ENCODE assay signal across 9 mouse cellular contexts in the genomic region with DNA sequence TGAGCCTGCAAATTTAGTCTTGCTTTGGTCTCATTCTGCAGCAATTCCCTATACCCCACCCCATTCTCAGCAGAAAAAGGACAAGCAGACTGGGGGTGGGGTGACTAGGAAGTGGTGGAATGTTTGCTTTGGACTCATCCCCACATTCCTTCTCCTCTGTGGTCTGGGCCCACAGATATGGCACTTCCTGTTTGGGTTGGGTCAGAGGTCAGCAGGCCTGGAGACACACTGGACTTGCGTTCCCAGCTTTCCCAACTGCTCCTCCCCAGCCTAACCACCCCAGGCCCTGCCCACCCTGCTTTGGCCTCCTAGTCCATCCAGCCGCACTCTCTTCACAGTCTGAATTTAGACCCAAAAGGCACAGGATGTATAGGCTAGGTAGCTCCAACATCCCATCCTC. TPM values are rescaled to one million over a fixed set of nuclear protein-coding genes. Genes with fewer than 3 reads are reported as not detected.
DNase-seq lines count a peak whose midpoint lies in the region; ATAC-seq and TF ChIP-seq lines count a peak whose summit lies in the region.
"Had no signal": no experiment of that assay in that cellular context is flagged by ENCODE, and none has a peak within 500 bp of the region (broad histone marks: within the 10 kb centered on the region; RNA-seq: fewer than 3 reads in every experiment).

No protein-coding gene starts in this region.

- H3K36me3 ChIP-seq in lung, postnatal 0 days (ENCODE audit: insufficient read depth, low read length), result no peaks in the 10 kb centered on the region
- H3K36me3 ChIP-seq in midbrain, embryonic 14.5 days (ENCODE audit: control insufficient read depth, insufficient read depth, low read length), result no peaks in the 10 kb centered on the region
- H3K36me3 ChIP-seq in forebrain, embryonic 15.5 days, result no peaks in the 10 kb centered on the region

- ATAC-seq in lung, postnatal 0 days, result peak; percentile 74
- no peak for ATAC-seq in midbrain, embryonic 14.5 days (ENCODE audit: low FRiP score, low TSS enrichment)
- no peak for ATAC-seq in forebrain, embryonic 15.5 days (replicated peaks)

- peak; percentile 12 for DNase-seq in ZHBTc4 (ENCODE audit: low read depth, low spot score)
- peak; percentile 46 to 70 for DNase-seq in kidney, adult 8-10 months
- DNase-seq in lung, postnatal 0 days (ENCODE audit: low spot score), result peak; percentile 87
- no peak for DNase-seq in cerebellum, postnatal 25 days
- DNase-seq in thymus, adult 18-20 months, result no peak
- no peak for DNase-seq in midbrain, embryonic 14.5 days

- H3K4me1 ChIP-seq in embryonic fibroblast, embryonic 13.5 days (ENCODE audit: control insufficient read depth, insufficient read depth, low read length), result peaks cover 25% of the 10 kb centered on the region
- no peaks in the 10 kb centered on the region; the same call in 1 of the 2 replicates for H3K4me1 ChIP-seq in lung, postnatal 0 days (ENCODE audit: insufficient read depth, low read depth, low read length)
- no peaks in the 10 kb centered on the region for H3K4me1 ChIP-seq in midbrain, embryonic 14.5 days (ENCODE audit: control insufficient read depth, insufficient read depth, low read length)
- no peaks in the 10 kb centered on the region for H3K4me1 ChIP-seq in forebrain, embryonic 15.5 days

- WGBS in lung, postnatal 0 days, result 26% methylated on average over 2 of the region's 2 CpGs
- 79% methylated on average over 2 of the region's 2 CpGs for WGBS in midbrain, embryonic 14.5 days
- WGBS in forebrain, embryonic 15.5 days, result 87% methylated on average over 2 of the region's 2 CpGs

- peak; percentile 31; the same call in 1 of the 2 replicates for TF ChIP-seq EP300 in lung, postnatal 0 days (IDR thresholded peaks at IDR 0.05)

- H3K27me3 ChIP-seq in lung, postnatal 0 days (replicated peaks; ENCODE audit: insufficient read depth, low read length), result no peaks in the 10 kb centered on the region
- no peaks in the 10 kb centered on the region for H3K27me3 ChIP-seq in midbrain, embryonic 14.5 days (ENCODE audit: control insufficient read depth, insufficient read depth, low read length)
- H3K27me3 ChIP-seq in forebrain, embryonic 15.5 days, result no peaks in the 10 kb centered on the region

- TF ChIP-seq CTCF in embryonic fibroblast, embryonic 13.5 days (IDR thresholded peaks at IDR 0.05; ENCODE audit: borderline replicate concordance, insufficient read depth, low read length), result no peak
- TF ChIP-seq CTCF in lung, postnatal 0 days (IDR thresholded peaks at IDR 0.05), result no peak

- H3K9ac ChIP-seq in lung, postnatal 0 days (replicated peaks; ENCODE audit: low read depth), result no peak overlapping the region
- H3K9ac ChIP-seq in midbrain, embryonic 14.5 days (replicated peaks; ENCODE audit: low read length), result no peak overlapping the region
- no peak overlapping the region for H3K9ac ChIP-seq in forebrain, embryonic 15.5 days (replicated peaks)

- peak overlapping the region; percentile 98 for H3K27ac ChIP-seq in embryonic fibroblast, embryonic 13.5 days (ENCODE audit: insufficient read depth, low read length)
- peak overlapping the region; percentile 47; the same call in 1 of the 2 replicates for H3K27ac ChIP-seq in lung, postnatal 0 days (ENCODE audit: low read length)
- no peak overlapping the region for H3K27ac ChIP-seq in midbrain, embryonic 14.5 days (replicated peaks; ENCODE audit: low read depth, low read length)
- no peak overlapping the region for H3K27ac ChIP-seq in forebrain, embryonic 15.5 days (replicated peaks)

- H3K9me3 ChIP-seq in lung, postnatal 0 days (ENCODE audit: low read length), result no peaks in the 10 kb centered on the region
- H3K9me3 ChIP-seq in midbrain, embryonic 14.5 days (ENCODE audit: control insufficient read depth, low read length), result no peaks in the 10 kb centered on the region
- H3K9me3 ChIP-seq in forebrain, embryonic 15.5 days, result no peaks in the 10 kb centered on the region

- H3K4me2 ChIP-seq in lung, postnatal 0 days (replicated peaks; ENCODE audit: low read depth, low read length), result no peak overlapping the region
- no peak overlapping the region for H3K4me2 ChIP-seq in midbrain, embryonic 14.5 days (ENCODE audit: low read length)
- H3K4me2 ChIP-seq in forebrain, embryonic 15.5 days (replicated peaks), result no peak overlapping the region

- TF ChIP-seq POLR2A in embryonic fibroblast, embryonic 13.5 days (IDR thresholded peaks at IDR 0.05; ENCODE audit: low read depth, low read length), result no peak

- no peak overlapping the region for H3K4me3 ChIP-seq in embryonic fibroblast, embryonic 13.5 days (ENCODE audit: insufficient read depth, low read length)
- H3K4me3 ChIP-seq in lung, postnatal 0 days (ENCODE audit: low read depth, low read length), result no peak overlapping the region
- no peak overlapping the region for H3K4me3 ChIP-seq in midbrain, embryonic 14.5 days (replicated peaks; ENCODE audit: low read depth, low read length)
- H3K4me3 ChIP-seq in forebrain, embryonic 15.5 days, result no peak overlapping the region

RNA-seq across cellular contexts. Expression of gene Bgn, which starts 6.8 kb away (rescaled TPM):
- polyA plus RNA-seq in embryonic fibroblast, embryonic 13.5 days (2011; ENCODE audit: insufficient read length, low read depth, missing spikeins), result 6,335 and 6,763 TPM in 2 replicates
- 175 and 176 TPM in 2 replicates for polyA plus RNA-seq in lung, postnatal 0 days (2015; fragmentation: Nextera tagmentation; extraction: Ambion mirVana)
- polyA plus RNA-seq in midbrain, embryonic 14.5 days (2014; fragmentation: Nextera tagmentation; extraction: Ambion mirVana), result 9.2 and 30.6 TPM in 2 replicates
- polyA plus RNA-seq in forebrain, embryonic 15.5 days (2015; fragmentation: Nextera tagmentation; extraction: Ambion mirVana), result 12.8 and 13.4 TPM in 2 replicates

RNA-seq across cellular contexts. Expression of gene Haus7, which starts 17.8 kb away (rescaled TPM):
- polyA plus RNA-seq in embryonic fibroblast, embryonic 13.5 days (2011; ENCODE audit: insufficient read length, low read depth, missing spikeins), result 25.2 and 33.5 TPM in 2 replicates
- polyA plus RNA-seq in lung, postnatal 0 days (2015; fragmentation: Nextera tagmentation; extraction: Ambion mirVana), result 31.8 and 32.3 TPM in 2 replicates
- 67.1 and 69.1 TPM in 2 replicates for polyA plus RNA-seq in midbrain, embryonic 14.5 days (2014; fragmentation: Nextera tagmentation; extraction: Ambion mirVana)
- 58.0 and 61.1 TPM in 2 replicates for polyA plus RNA-seq in forebrain, embryonic 15.5 days (2015; fragmentation: Nextera tagmentation; extraction: Ambion mirVana)

RNA-seq across cellular contexts. Expression of gene Atp2b3, which starts 26.3 kb away (rescaled TPM):
- not detected in 2 replicates for polyA plus RNA-seq in embryonic fibroblast, embryonic 13.5 days (2011; ENCODE audit: insufficient read length, low read depth, missing spikeins)
- not detected in 2 replicates for polyA plus RNA-seq in lung, postnatal 0 days (2015; fragmentation: Nextera tagmentation; extraction: Ambion mirVana)
- polyA plus RNA-seq in midbrain, embryonic 14.5 days (2014; fragmentation: Nextera tagmentation; extraction: Ambion mirVana), result 4.9 and 5.0 TPM in 2 replicates
- 3.7 and 4.4 TPM in 2 replicates for polyA plus RNA-seq in forebrain, embryonic 15.5 days (2015; fragmentation: Nextera tagmentation; extraction: Ambion mirVana)

RNA-seq across cellular contexts. Expression of gene Trex2, which starts 41.5 kb away (rescaled TPM):
- polyA plus RNA-seq in embryonic fibroblast, embryonic 13.5 days (2011; ENCODE audit: insufficient read length, low read depth, missing spikeins), result not detected in 2 replicates
- polyA plus RNA-seq in lung, postnatal 0 days (2015; fragmentation: Nextera tagmentation; extraction: Ambion mirVana), result 0.27 TPM in 1 of 2 replicates, not detected in the other
- polyA plus RNA-seq in midbrain, embryonic 14.5 days (2014; fragmentation: Nextera tagmentation; extraction: Ambion mirVana), result not detected in 2 replicates
- not detected in 2 replicates for polyA plus RNA-seq in forebrain, embryonic 15.5 days (2015; fragmentation: Nextera tagmentation; extraction: Ambion mirVana)
- polyA plus RNA-seq: neural tube, embryonic 11.5 days had no signal

Comparison
In these comparisons a context has a peak if more than half of its experiments do, and no peak if none do; other contexts are left out.
1. DNase-seq: peak in ZHBTc4 (single experiment), kidney, adult 8-10 months (2 of 2) and lung, postnatal 0 days (single experiment); none in cerebellum, postnatal 25 days (0 of 2), thymus, adult 18-20 months (0 of 2) and midbrain, embryonic 14.5 days (single experiment).
2. H3K27ac ChIP-seq: peak in embryonic fibroblast, embryonic 13.5 days (single experiment) and lung, postnatal 0 days (single experiment); none in midbrain, embryonic 14.5 days (single experiment) and forebrain, embryonic 15.5 days (single experiment).
3. RNA of gene Bgn, which starts 6.8 kb away (polyA plus RNA-seq): 6,335 to 6,763 TPM in embryonic fibroblast, embryonic 13.5 days; 175 to 176 TPM in lung, postnatal 0 days, 9.2 to 30.6 TPM in midbrain, embryonic 14.5 days and 12.8 to 13.4 TPM in forebrain, embryonic 15.5 days; every median in the first group is over 10 times any median in the second.